Mouse (Mus musculus) ovary, postnatal 36 days (tissue): ENCODE results near the gene Sirt4.
A peak's percentile ranks its signal among the peaks of the same experiment; 100 is the strongest.

Experiments used
- DNase-seq: peaks from one replicate; pipeline ENCODE4 v3.0.0; 2022; ENCODE audit warnings: low spot score, mixed read lengths

The Sirt4 gene

DNA sequence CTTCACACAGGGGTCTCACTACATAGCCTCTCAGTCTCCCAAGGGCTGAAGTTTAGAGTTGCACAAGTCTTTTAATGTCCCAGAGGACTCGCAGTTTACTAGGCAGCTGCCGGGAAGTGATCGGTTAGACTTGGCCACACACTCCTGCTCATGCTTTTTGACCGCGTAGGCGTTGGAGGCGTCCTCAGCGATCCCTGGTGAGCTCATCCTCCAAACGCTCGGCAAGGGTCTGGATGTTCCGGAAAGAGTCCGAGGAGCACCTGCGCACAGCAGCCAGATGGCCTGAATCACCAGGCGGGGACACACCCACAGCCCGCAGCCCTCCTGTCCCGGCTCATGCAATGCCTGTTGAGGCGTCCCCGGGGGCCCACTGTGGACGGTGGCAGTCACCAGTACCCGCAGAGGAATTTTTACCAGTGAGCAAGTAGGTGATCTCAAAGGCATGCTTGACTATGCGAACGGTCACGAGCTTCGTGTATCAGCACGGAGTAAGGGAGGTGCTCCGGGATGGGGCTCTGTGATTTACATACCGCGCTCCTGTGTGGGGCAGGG lies 7.3 kb upstream of the Sirt4 start:
- peak; percentile 61 for DNase-seq

DNA sequence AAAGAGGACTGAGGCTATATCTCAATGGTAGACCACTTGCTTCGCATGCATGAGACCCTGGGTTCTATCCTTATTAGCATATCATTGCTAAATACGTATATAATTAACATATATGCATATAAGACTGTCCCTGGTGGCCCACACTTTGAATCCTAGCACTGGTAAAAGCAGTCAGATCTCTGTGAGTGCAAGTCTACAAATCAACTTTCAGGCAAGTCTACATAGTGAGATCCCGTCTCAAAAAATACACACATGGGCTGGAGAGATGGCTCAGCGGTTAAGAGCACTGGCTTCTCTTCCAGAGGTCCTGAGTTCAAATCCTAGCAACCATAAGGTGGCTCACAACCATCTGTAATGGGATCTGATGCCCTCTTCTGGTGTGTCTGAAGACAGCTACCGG lies 6.6 kb upstream of the Sirt4 start:
- DNase-seq, result no peak

DNA sequence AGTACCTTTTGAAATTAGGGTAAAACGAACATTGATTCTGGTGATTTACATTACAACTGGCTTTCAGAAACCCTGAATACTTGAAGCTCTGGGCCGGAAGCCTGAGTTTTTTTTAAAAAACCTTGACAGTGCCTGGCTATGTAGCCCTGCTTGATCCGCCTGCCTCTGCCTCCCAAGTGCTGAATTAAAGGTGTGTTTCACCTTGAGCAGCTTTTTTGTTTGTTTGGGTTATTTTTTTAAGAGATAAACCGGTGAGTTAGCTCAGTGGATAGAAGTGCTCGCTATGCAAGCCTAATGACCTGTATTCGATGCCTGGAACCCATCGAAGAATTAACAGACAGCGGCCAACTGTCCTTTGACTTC lies 6.1 kb upstream of the Sirt4 start:
- DNase-seq, result no peak

DNA sequence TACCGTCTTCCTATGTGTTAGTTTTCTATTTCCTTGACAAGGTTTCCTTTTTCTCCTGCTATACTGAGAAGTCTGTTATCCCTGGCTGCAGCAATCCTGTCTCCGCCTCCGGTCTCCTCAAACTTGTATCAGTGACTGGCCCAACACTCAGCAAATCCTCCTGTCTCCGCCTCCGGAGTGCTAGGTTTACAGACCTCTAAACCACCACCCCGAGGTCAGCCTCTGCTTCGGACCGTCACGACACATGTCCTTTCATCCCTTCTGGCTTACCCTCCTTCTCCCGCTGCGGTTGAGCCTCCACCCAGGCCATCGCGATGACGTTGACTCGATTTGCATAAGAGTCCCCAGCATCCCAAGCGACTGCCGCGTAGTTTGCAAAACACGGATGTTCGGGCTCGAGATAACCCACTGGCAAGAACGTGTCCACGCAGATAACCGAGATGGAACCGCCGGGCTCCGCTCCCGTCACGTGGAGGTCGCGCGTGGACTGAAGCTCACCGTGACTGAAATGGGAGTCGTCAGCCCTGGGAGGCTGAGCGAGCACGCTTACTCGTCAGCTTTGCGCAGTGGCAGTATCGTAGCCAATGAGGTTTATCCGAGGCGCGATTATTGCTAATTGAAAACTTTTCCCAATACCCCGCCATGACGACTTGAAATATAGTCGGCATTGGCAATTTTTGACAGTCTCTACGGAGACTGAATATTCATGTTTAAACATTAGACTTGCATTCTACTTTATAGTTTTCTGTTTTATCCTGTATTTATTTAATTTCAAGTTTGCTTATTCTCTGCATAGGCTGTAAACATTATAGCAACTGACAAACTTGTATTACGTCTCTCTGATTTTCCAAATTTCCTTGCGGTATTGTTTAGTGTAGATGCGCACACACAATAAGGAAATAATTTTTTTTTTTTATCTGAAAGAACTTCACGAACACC lies 5.4 kb upstream of the Sirt4 start:
- peak; percentile 78 for DNase-seq

DNA sequence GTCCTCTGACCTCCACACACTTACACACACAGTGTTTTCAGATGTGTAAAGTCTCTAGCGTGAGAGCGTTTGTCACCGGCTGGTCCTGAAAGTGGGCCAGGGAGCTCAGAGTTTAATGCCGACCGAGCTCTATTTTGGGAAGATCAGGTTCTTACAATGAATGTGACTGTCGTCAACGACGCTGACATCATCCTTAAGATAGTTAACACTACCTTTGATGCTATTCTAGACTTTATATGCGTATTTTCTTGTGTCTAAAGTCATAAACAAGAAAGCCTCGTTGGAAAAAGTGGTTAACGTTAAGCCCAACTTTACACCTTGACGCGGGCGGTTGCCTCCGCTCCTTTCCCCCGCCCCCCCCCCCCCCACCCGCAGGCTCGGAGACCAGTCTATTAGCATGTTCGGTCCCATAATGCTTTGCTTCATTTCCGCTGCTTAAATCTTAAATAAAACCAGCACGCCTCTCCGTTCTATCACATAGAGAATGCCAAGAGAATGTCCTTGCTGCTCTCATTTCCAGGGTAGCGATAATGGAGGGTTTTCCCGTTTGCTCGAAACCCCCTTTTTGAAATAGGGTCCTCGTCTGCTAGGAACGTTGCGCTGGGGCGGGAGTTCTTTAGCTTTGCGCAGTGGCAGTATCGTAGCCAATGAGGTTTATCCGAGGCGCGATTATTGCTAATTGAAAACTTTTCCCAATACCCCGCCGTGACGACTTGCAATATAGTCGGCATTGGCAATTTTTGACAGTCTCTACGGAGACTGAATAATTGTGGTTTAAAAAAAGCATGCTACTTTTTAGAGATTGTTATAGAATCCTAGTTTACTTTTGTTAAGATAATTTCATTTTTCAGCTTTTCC lies 4.5 kb upstream of the Sirt4 start:
- peak; percentile 74 for DNase-seq

DNA sequence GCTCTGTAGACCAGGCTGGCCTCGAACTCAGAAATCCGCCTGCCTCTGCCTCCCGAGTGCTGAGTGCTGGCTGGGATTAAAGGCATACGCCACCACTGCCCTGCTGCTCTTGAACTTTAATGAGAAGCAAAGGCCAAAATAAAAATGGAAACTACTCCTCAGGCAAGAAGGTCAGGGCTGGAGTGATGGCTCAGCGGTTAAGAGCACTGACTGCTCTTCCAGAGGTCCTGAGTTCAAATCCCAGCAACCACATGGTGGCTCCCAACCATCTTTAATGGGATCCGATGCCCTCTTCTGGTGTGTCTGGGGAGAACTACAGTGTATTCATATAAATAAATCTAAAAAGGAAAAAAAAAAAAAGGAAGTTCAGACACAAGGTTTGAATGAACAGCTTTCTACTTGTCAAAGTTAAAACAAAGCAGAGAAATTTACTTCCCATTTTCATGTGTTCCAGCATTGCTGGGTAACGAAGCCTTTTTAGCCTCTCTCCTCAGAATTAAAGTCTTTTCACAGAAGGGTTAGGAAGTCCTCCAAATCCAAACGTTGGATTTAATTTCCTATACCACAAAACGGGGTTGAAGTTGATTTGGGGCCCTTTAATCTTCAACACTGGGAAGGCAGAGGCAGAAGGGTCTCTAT lies 3.5 kb upstream of the Sirt4 start:
- DNase-seq, result no peak

DNA sequence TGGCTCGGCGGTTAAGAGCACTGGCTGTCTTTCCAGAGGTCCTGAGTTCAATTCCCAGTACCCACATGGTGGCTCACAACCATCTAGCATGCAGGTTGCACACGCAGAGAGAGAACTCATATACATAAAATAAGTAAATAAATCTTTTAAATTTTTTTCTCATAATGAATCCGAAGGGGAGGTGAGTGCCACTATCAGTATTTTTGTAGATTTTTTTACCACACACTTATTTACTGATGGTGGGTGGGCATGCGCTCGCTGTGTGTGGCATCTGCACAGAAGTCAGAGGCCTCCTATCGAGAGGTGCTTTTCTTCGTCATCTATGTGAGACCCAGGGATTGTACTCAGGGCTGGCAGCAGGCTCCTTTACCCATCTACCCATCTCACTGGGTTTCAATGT lies 2.8 kb upstream of the Sirt4 start:
- DNase-seq, result no peak

DNA sequence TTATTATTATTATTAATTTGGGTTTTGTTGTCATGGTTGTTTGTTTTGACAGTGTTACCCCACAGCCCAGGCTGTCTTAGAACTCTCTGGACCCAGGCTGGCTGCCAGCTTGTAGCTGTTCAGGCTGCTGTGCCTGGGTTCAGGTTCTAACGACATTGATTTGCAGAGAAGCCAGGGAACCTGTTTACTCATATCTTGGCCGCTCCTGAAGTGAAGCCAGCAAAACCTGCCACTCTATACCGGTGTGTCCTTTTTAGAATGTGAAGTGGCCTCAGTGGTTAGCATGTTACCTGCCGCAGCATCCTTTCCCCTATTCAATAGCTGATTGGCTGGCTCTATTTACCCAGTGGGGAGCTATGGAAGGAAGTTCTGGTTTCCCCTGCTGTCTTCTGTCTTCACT lies 2.2 kb upstream of the Sirt4 start:
- DNase-seq, result no peak

DNA sequence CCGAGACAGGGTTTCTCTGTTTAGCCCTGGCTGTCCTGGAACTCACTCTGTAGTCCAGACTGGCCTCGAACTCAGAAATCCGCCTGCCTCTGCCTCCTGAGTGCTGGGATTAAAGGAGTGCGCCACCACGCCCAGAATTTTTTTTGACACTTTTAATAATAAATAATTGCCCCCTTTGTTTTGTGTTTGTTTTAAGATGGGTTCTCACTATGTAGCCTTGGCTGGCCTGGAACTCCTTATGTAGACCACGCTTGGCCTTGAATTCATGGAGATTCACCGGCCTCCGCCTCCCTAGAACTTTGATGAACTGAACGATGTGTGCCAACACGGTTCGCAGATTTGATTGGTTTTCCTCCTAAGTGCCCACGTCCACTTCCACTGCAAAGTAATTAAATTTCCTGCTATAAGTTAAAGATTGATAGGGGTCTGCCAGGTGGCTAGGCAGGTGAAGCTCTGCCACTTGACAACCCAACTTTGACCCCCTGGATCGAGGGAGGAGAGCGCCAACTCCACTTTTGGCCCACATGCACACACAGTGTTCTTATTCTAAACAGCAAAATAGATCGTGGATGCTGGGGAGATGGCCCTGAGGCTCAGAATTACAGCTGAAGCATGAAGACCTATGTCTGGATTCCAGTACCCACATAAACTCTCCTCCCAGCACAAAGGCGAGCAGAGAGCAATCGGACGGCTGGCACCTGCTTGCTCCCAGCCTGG lies 1.1 kb upstream of the Sirt4 start:
- no peak for DNase-seq

DNA sequence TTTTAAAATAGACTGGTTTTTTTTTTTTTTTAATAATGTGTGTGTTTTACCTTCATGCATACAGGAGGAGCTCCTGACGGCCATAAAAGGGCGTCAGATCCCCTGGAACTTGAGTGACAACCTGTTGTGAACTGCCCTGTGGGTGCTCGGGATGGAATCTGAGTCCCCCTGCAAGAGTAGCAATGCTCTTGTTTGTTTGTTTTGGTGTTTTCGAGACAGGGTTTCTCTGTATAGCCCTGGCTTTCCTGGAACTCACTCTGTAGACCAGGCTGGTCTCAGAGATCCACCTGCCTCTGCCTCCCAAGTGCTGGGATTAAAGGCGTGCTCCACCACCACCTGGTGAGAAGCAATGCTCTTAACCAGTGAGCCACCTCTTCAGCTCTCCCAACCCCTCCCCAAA lies 471 bp upstream of the Sirt4 start:
- DNase-seq, result no peak

DNA sequence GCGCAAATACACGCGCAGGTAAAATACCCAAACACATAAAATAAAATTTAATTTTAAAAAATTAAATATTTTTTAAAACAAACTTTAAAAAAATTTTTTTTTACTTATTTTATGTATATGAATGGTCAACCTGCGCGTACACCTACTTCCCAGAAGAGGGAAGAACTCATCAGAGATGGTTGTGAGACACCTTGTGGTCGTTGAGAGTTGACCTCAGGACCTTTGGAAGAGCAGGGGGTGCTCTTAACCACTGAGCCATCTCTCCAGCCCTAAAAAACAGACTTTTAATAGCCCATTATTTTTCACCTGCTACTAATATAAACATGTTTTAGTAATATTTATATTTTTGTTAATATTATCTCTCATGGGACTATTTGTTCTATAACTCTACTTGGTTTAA lies 1.1 kb downstream of the Sirt4 start:
- DNase-seq, result no peak

DNA sequence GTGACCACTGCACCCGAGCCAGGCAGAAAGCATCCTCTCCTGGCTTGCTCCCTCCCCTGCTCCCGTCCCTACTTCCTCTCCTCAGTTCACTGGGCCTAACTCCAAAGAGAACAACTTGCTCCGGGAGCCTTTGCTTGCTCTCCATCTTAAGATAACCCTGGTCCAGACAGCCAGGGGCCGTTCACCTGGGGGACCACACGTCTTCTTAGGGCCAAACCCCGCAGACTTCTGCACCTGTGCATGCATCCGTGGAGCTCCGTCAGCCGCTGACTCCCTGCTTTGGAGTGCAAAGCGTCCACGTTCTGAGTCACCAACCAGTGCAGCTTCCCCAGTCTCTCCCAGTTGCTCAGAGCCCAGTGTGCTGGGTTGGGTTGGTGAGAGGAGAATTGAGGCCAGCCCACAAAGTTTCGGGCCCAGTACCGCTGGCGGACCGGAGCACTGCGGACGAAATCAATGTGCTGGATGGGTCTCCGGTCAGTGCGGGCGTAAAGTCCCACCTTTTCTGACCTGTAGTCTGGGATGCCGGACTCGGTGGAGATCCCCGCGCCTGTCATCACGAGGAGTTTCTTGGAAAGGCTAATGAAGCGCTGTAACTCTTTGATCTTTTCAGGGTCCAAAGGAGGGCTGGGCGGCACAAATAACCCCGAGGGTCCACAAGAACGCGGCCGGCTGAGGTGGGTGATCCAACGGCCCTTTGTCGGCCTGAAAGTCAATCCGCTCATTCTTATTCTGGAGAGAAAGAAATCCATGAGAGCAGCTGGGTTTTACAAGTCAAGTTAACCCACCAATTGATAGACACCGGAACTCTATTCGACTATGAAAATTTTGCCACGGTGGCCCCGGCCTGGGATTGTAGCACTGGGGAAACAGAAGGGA lies 1.9 kb downstream of the Sirt4 start:
- DNase-seq, result no peak

DNA sequence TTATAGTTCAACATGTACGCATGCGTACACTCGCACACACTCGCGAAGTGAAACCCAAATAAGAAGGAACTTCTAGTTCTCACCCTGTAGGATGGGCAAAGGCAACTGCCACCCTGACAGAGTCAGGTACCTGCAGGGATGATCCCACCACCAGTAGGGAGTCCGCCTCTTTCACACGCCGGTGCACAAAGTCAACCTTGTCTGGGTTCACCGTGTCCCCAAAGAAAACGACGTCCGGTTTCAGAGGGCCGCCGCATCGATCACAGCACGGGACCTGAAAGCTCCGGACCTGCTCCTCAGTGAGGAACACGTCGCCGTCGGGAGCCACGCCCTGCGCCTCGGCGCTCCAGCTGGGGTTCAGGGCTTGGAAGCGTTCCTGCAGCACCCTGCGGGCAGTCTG lies 4.4 kb downstream of the Sirt4 start:
- DNase-seq, result no peak

DNA sequence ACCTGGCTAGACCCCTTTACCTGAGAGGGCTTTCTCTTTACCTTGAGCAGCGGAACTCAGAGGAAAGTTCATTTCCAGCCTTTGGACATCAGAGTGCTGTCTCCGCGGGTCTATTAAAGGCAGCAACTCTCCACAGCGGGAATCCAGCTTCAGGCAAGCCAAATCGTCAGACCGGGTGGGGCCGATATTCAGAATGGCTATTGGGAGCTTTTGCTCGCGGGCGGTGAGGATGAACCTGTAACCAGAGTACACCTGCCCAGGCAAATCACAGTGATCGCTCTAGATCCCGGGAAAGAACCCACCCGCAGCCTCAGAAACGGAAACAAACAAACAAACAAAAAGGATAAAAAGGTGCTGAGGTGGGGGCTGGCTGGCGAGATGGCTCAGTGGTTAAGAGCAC lies 5.0 kb downstream of the Sirt4 start:
- no peak for DNase-seq

DNA sequence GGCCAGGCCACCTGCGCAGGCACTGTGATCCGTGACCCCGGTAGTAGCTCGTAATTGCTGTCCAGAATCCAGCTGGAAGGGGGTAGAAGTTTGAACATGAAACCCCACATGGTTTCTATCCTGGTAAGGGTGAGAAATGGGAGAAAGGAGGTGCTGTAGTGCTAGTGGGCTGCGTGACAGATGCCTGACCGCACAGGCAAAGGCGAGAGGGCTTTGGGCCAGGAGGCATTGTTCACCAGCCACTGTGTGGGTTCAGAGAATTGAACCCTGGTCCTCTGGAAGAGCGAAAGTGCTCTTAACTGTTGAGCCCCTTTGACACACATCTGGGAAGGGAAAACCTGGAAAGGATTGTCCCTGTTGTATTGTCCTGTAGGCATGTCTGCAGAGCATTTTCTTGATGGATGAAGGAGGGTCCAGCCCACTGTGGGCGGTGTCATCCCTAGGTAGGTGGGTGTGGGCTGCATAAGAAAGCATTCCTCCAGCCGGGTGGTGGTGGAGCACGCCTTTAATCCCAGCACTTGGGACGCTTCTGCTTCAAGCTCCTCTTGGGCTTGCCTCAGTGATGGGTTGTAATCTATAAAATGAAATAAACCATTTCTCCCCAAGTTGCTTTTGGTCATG lies 8.3 kb downstream of the Sirt4 start:
- no peak for DNase-seq

DNA sequence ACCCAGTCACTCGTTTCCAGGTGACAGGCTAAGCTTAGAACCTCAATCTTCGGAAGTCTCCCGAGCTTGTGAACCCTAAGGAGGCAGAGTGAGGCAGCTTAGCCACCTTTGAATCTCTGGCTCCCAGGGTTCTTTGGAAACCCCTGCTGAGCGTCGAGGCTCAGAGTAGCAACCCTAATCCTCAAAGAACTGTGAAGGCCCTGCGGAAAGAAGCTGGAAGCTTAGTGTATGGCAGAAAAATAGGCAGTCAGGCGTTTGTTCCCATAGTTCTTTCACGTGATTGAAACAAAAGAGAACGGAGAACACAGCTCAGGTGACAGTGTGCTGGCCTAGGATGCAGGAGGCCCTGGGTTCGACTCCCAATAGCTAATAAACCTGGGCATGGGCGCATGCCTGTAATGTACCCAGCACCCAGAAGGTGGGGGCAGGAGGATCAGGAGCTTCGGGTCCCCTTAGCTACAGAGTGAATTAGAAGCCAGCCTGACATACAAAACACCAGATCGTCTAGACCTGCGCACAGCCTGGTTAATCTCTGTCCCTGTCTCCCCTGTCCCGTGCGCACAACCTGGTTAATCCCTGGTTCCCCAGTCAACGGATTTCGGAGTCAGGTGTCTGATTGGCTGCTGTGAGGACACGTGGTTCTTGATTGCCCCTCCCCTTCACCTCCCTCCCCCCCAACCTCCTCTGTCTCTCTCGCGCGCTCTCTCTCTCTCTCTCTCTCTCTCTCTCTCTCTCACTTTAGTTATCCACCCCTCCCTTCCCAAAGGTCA lies 9.0 kb downstream of the Sirt4 start:
- no peak for DNase-seq

DNA sequence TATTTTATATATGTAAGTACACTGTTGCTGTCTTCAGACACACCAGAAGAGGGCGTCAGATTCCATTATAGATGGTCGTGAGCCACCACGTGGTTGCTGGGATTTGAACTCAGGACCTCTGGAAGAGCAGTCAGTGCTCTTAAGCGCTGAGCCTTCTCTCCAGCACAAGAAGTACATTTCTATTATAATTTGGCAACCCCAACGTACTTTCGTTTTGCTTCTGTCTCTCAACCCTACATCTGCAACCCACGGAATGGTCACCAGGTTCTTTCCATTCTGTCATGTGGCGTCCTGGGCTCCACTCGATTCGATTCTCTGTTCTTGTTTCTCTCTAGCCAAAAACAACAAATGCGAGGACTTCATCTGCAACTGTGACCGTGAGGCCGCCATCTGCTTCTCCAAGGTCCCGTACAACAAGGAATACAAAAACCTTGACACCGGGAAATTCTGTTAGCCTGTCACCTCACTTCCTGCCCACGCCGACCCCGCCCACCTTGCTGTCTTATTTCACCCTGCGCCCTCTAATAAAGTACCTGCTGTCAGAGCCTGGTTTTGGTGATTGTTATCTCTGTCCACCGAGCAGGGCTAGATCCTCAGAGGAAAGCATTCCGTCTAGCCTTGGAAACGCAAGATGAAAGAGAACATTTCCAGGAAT lies 10.2 kb downstream of the Sirt4 start:
- DNase-seq, result no peak

DNA sequence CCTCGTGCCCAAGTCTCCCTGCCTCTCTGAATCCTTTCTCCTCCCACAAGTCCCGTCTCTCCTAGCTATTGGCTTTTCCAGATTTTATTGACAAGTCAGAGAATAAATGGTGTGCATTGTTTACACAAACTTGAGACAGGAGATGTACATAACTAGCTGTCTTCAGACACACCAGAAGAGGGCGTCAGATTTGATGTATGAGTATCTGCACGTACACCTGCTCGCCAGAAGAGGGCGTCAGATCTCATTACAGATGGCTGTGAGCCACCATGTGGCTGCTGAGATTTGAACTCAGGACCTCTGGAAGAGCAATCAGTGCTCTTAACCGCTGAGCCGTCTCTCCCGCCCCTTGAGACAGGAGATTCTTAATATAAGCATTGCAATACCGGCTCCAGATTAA lies 11.3 kb downstream of the Sirt4 start:
- DNase-seq, result no peak
